Mouse (Mus musculus): ENCODE data around the gene Lrig1. TPM values are rescaled to one million over a fixed set of nuclear protein-coding genes. Genes with fewer than 3 reads are reported as not detected.

Lrig1 gene
- polyA plus RNA-seq, 1 experiment from 2014 or later, result 11.8 TPM

- no peak overlapping the region for H3K4me3 ChIP-seq (ENCODE audit: low read length)
- H3K27me3 ChIP-seq (replicated peaks; ENCODE audit: control insufficient read depth, insufficient read depth, low read length), result no peaks in the 10 kb centered on the region
- H3K4me2 ChIP-seq (ENCODE audit: low read depth, low read length), result 0 out of 2 replicates have a peak overlapping the region, but pooled peaks have one; percentile 4
- peak overlapping the region; percentile 64 for H3K27ac ChIP-seq (ENCODE audit: low read length)
- H3K36me3 ChIP-seq (ENCODE audit: control insufficient read depth, insufficient read depth, low read length), result no peaks in the 10 kb centered on the region
- WGBS, result 22% methylated on average over 10 of the region's 10 CpGs
- peak; percentile 77 for ATAC-seq
- H3K4me1 ChIP-seq (ENCODE audit: control insufficient read depth, insufficient read depth, low read length), result peaks cover 44% of the 10 kb centered on the region
- no peaks in the 10 kb centered on the region for H3K9me3 ChIP-seq (ENCODE audit: control insufficient read depth, low read length)
- H3K9ac ChIP-seq (ENCODE audit: low read depth, low read length), result peak overlapping the region; percentile 43
Measured at GRCm38 (mm10) chr6:94647574-94648430, 52.2 kb downstream of the Lrig1 start.

GRCm38 (mm10) chr6:94646902-94647301, 53.1 kb downstream of the Lrig1 start:
- peaks cover 44% of the 10 kb centered on the region for H3K4me1 ChIP-seq (ENCODE audit: control insufficient read depth, insufficient read depth, low read length)
- no peak overlapping the region for H3K4me3 ChIP-seq (ENCODE audit: low read length)
- H3K9me3 ChIP-seq (ENCODE audit: control insufficient read depth, low read length), result no peaks in the 10 kb centered on the region
- no peak overlapping the region for H3K9ac ChIP-seq (ENCODE audit: low read depth, low read length)
- ATAC-seq, result no peak
- no peak overlapping the region for H3K4me2 ChIP-seq (ENCODE audit: low read depth, low read length)
- H3K27ac ChIP-seq (ENCODE audit: low read length), result no peak overlapping the region
- no peaks in the 10 kb centered on the region for H3K27me3 ChIP-seq (replicated peaks; ENCODE audit: control insufficient read depth, insufficient read depth, low read length)
- no peaks in the 10 kb centered on the region for H3K36me3 ChIP-seq (ENCODE audit: control insufficient read depth, insufficient read depth, low read length)
- WGBS, result 71% methylated on average over 6 of the region's 6 CpGs

- ATAC-seq, result no peak
- H3K27ac ChIP-seq (ENCODE audit: low read length), result 0 out of 2 replicates have a peak overlapping the region, but pooled peaks have one; percentile 22
- no peaks in the 10 kb centered on the region for H3K36me3 ChIP-seq (ENCODE audit: control insufficient read depth, insufficient read depth, low read length)
- H3K9ac ChIP-seq (ENCODE audit: low read depth, low read length), result no peak overlapping the region
- H3K4me2 ChIP-seq (ENCODE audit: low read depth, low read length), result no peak overlapping the region
- H3K27me3 ChIP-seq (replicated peaks; ENCODE audit: control insufficient read depth, insufficient read depth, low read length), result no peaks in the 10 kb centered on the region
- no peak overlapping the region for H3K4me3 ChIP-seq (ENCODE audit: low read length)
- no peaks in the 10 kb centered on the region for H3K9me3 ChIP-seq (ENCODE audit: control insufficient read depth, low read length)
- 67% methylated on average over 6 of the region's 6 CpGs for WGBS
- H3K4me1 ChIP-seq (ENCODE audit: control insufficient read depth, insufficient read depth, low read length), result peaks cover 48% of the 10 kb centered on the region
Measured at GRCm38 (mm10) chr6:94646274-94646863, 53.6 kb downstream of the Lrig1 start.

- 30% methylated on average over 4 of the region's 4 CpGs for WGBS
- Histone ChIP-seq H3K9me3 (ENCODE audit: control insufficient read depth, low read length) (no peaks in the 10 kb centered on the region), H3K4me2 (ENCODE audit: low read depth, low read length) (no peak overlapping the region), H3K27me3 (replicated peaks; ENCODE audit: control insufficient read depth, insufficient read depth, low read length) (no peaks in the 10 kb centered on the region), H3K36me3 (ENCODE audit: control insufficient read depth, insufficient read depth, low read length) (no peaks in the 10 kb centered on the region), H3K4me3 (ENCODE audit: low read length) (no peak overlapping the region), H3K4me1 (ENCODE audit: control insufficient read depth, insufficient read depth, low read length) (peaks cover 48% of the 10 kb centered on the region), H3K27ac (ENCODE audit: low read length) (no peak overlapping the region), H3K9ac (ENCODE audit: low read depth, low read length) (no peak overlapping the region)
- no peak for ATAC-seq
Measured at GRCm38 (mm10) chr6:94645723-94646122, 54.2 kb downstream of the Lrig1 start.

- no peak for ATAC-seq
- WGBS, result 61% methylated on average over 3 of the region's 3 CpGs
Measured at GRCm38 (mm10) chr6:94644641-94645040, 55.3 kb downstream of the Lrig1 start.

GRCm38 (mm10) chr6:94643989-94644388, 56.0 kb downstream of the Lrig1 start:
- 85% methylated on average over 2 of the region's 2 CpGs for WGBS
- Histone ChIP-seq H3K9ac (ENCODE audit: low read depth, low read length) (no peak overlapping the region), H3K4me2 (ENCODE audit: low read depth, low read length) (no peak overlapping the region), H3K4me3 (ENCODE audit: low read length) (no peak overlapping the region), H3K4me1 (ENCODE audit: control insufficient read depth, insufficient read depth, low read length) (peaks cover 46% of the 10 kb centered on the region), H3K36me3 (ENCODE audit: control insufficient read depth, insufficient read depth, low read length) (no peaks in the 10 kb centered on the region), H3K27ac (ENCODE audit: low read length) (no peak overlapping the region), H3K9me3 (ENCODE audit: control insufficient read depth, low read length) (no peaks in the 10 kb centered on the region), H3K27me3 (replicated peaks; ENCODE audit: control insufficient read depth, insufficient read depth, low read length) (no peaks in the 10 kb centered on the region)
- no peak for ATAC-seq

More at GRCm38 (mm10) chr6:94644641-94645040, 55.3 kb downstream of the Lrig1 start:
- Histone ChIP-seq H3K4me1 (ENCODE audit: control insufficient read depth, insufficient read depth, low read length) (peaks cover 49% of the 10 kb centered on the region), H3K9me3 (ENCODE audit: control insufficient read depth, low read length) (no peaks in the 10 kb centered on the region), H3K27me3 (replicated peaks; ENCODE audit: control insufficient read depth, insufficient read depth, low read length) (no peaks in the 10 kb centered on the region), H3K9ac (ENCODE audit: low read depth, low read length) (no peak overlapping the region; the same call in 1 of the 2 replicates), H3K27ac (ENCODE audit: low read length) (no peak overlapping the region), H3K4me3 (ENCODE audit: low read length) (no peak overlapping the region), H3K4me2 (ENCODE audit: low read depth, low read length) (no peak overlapping the region), H3K36me3 (ENCODE audit: control insufficient read depth, insufficient read depth, low read length) (no peaks in the 10 kb centered on the region)

GRCm38 (mm10) chr6:94642048-94642447, 57.9 kb downstream of the Lrig1 start:
- Histone ChIP-seq H3K4me2 (ENCODE audit: low read depth, low read length) (no peak overlapping the region), H3K9me3 (ENCODE audit: control insufficient read depth, low read length) (no peaks in the 10 kb centered on the region), H3K27me3 (replicated peaks; ENCODE audit: control insufficient read depth, insufficient read depth, low read length) (no peaks in the 10 kb centered on the region), H3K4me3 (ENCODE audit: low read length) (no peak overlapping the region), H3K4me1 (ENCODE audit: control insufficient read depth, insufficient read depth, low read length) (peaks cover 37% of the 10 kb centered on the region), H3K9ac (ENCODE audit: low read depth, low read length) (no peak overlapping the region), H3K36me3 (ENCODE audit: control insufficient read depth, insufficient read depth, low read length) (no peaks in the 10 kb centered on the region), H3K27ac (ENCODE audit: low read length) (no peak overlapping the region)
- ATAC-seq, result no peak
- WGBS, result 92% methylated on average over 1 of the region's 1 CpGs

- H3K27me3 ChIP-seq (replicated peaks; ENCODE audit: control insufficient read depth, insufficient read depth, low read length), result no peaks in the 10 kb centered on the region
- no peak overlapping the region for H3K9ac ChIP-seq (ENCODE audit: low read depth, low read length)
- 29% methylated on average over 7 of the region's 7 CpGs for WGBS
- no peaks in the 10 kb centered on the region for H3K36me3 ChIP-seq (ENCODE audit: control insufficient read depth, insufficient read depth, low read length)
- no peak overlapping the region for H3K4me3 ChIP-seq (ENCODE audit: low read length)
- H3K9me3 ChIP-seq (ENCODE audit: control insufficient read depth, low read length), result no peaks in the 10 kb centered on the region
- ATAC-seq, result no peak
- peaks cover 38% of the 10 kb centered on the region for H3K4me1 ChIP-seq (ENCODE audit: control insufficient read depth, insufficient read depth, low read length)
- H3K27ac ChIP-seq (ENCODE audit: low read length), result no peak overlapping the region
- no peak overlapping the region for H3K4me2 ChIP-seq (ENCODE audit: low read depth, low read length)
Measured at GRCm38 (mm10) chr6:94640297-94640696, 59.7 kb downstream of the Lrig1 start.

- Histone ChIP-seq H3K9ac (ENCODE audit: low read depth, low read length) (no peak overlapping the region), H3K4me2 (ENCODE audit: low read depth, low read length) (no peak overlapping the region), H3K4me1 (ENCODE audit: control insufficient read depth, insufficient read depth, low read length) (peaks cover 40% of the 10 kb centered on the region), H3K36me3 (ENCODE audit: control insufficient read depth, insufficient read depth, low read length) (no peaks in the 10 kb centered on the region), H3K4me3 (ENCODE audit: low read length) (no peak overlapping the region), H3K9me3 (ENCODE audit: control insufficient read depth, low read length) (no peaks in the 10 kb centered on the region), H3K27ac (ENCODE audit: low read length) (no peak overlapping the region), H3K27me3 (replicated peaks; ENCODE audit: control insufficient read depth, insufficient read depth, low read length) (no peaks in the 10 kb centered on the region)
- WGBS, result 51% methylated on average over 5 of the region's 5 CpGs
- peak; percentile 49 for ATAC-seq
Measured at GRCm38 (mm10) chr6:94637024-94637434, 62.9 kb downstream of the Lrig1 start.
